Mouse (Mus musculus) cerebellum, postnatal 14 days (tissue): ENCODE data around the gene Olfr1079.
"Not testable (repeated sequence)": the region's sequence is repeated elsewhere in the genome, so short reads cannot be mapped to it uniquely, and the experiment has no call there.

Source experiments
- DNase-seq, 2 experiments: peaks; one replicate each; pipeline ENCODE4 v3.0.0; 2021; ENCODE audit warnings: mixed read lengths in 2 of 2

Gene Olfr1079

DNA sequence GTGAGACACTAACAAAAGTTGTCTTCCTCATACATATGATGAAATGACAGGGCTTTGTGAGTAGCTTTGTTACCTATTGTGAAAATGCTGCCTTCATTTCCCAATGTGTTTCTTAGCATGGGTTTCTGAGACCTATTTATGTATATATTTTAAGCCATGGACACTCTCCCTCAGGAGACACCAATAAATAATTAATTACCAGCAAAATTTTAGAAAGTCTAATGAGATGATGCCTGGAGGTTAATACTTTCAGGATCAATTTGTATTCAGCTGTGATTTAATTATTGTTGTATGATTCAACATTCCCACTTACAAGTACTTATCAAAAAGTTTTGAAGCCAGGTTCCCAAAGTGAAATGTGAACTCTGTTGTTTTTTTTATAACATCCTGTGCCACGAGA lies at the start of gene Olfr1079:
Olfr1079 (minus strand) TSS at position 101 of the 400 bp plus-strand sequence.
- no peak for DNase-seq

DNA sequence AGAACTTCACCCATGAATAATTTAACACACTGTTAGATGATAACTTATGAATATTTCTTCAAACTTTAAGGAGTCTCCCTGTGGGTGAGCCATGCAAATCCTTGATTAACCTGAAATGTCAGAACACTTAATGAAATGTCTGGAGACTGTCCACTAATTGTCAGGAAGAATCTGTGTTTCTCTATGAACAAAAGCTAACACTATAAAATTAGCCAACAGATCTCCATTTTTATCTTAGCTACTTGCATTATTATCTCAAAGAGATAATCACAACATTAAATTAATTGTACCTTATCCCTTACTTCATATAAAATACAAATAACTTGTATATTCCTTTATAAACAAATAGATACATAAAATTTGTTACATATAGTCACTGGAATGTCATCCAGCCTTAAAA lies 15.9 kb upstream of the Olfr1079 start, which contains the start of gene Olfr1080:
Olfr1080 (minus strand) TSS at position 101 of the 400 bp plus-strand sequence.
- not testable (repeated sequence) for DNase-seq

GRCm38 (mm10) chr2:86530991-86531390 lies 11.3 kb downstream of the Olfr1079 start:
- peak; percentile 46 to 63 for DNase-seq

DNA sequence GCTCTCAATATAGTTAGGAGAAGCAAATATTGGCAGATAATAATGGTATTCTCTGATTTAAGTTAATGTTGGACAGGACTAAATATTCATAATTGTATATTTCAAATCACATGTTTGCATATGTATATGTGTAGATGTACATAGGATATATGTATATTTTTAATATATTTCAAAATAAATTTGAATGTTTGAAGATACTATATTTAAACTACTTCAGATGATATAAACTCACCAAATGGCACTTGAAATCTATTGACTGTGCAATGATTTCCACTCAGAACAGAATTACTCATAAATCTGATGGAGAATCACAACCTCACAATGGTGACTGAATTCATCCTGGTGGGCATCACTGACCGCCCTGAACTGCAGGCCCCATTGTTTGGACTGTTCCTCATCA lies 34.1 kb downstream of the Olfr1079 start, which contains the start of gene Olfr1076:
Olfr1076 (plus strand) TSS at position 301 of the 400 bp plus-strand sequence.
- no peak for DNase-seq

GRCm38 (mm10) chr2:86487286-86487685 lies 55.0 kb downstream of the Olfr1079 start, which contains the start of gene Olfr228:
Olfr228 (minus strand) TSS chr2:86487386.
- DNase-seq, result no peak
